Mouse (Mus musculus): ENCODE measurements at regions not wholly inside any gene's neighbourhood (a gene's known extent, or its start where the extent isn't known, plus 50 kb on each side); places are given as distances from the start of the nearest gene placed in this dataset.

DNA sequence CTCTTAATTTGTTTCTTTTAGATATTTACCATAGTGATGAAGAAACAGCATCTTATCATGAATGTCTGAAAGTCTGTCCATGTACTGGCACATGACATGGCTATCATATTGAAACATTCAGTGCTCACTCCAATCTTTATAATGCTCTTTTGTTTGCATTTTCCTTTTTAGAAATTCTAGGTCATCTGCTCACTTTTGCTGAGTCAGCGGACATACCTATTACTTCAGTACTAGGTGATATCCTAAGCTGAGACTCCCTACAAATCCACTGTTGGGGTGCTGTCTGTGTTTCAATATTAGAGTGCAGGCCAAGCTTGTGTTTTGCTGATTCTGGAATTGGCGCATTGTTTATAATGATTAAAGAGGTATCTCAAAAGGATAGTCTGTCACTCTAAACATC, 79.8 kb upstream of the Lhx8 start:
- no peak for TF ChIP-seq CTCF (IDR thresholded peaks at IDR 0.05; ENCODE audit: low read depth)
- H3K4me2 ChIP-seq (replicated peaks; ENCODE audit: low read depth) = no peak overlapping the region
- H3K4me1 ChIP-seq (replicated peaks; ENCODE audit: control insufficient read depth, insufficient read depth, low read length) = no peaks in the 10 kb centered on the region
- no peaks in the 10 kb centered on the region for H3K36me3 ChIP-seq (ENCODE audit: control insufficient read depth, insufficient read depth)
- no peak for ATAC-seq
- H3K4me3 ChIP-seq (ENCODE audit: low read depth, low read length) = no peak overlapping the region
- no peaks in the 10 kb centered on the region for H3K9me3 ChIP-seq (ENCODE audit: control insufficient read depth)
- no peak overlapping the region for H3K27ac ChIP-seq (ENCODE audit: low read depth, low read length)
- 94% methylated on average over 2 of the region's 2 CpGs for WGBS
- H3K9ac ChIP-seq (ENCODE audit: low read depth, low read length) = no peak overlapping the region
- no peaks in the 10 kb centered on the region for H3K27me3 ChIP-seq (replicated peaks; ENCODE audit: control insufficient read depth, insufficient read depth, low read length)

DNA sequence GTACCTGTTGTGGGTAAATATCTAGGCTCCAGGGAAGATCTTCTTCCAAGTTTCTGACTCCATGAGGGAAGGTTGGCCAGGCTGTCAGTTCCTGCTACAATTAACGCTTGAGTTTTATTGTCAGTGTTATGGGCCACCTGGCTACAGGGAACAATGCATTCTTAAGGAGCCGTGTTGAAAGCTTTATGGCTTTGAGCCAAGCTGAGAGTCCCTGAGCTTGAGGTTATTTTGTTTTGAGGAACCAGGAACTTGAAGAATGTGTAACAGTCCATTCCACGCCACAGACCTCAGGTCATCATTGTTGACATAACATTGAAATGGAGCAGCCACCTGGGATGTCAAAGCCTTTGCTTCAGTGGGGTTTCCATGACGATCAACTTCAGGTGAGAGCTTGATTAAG, 71.6 kb upstream of the Lhx8 start:
- Histone ChIP-seq H3K9me3 (ENCODE audit: control insufficient read depth) (no peaks in the 10 kb centered on the region), H3K27me3 (replicated peaks; ENCODE audit: control insufficient read depth, insufficient read depth, low read length) (no peaks in the 10 kb centered on the region), H3K4me1 (replicated peaks; ENCODE audit: control insufficient read depth, insufficient read depth, low read length) (no peaks in the 10 kb centered on the region), H3K4me3 (ENCODE audit: low read depth, low read length) (no peak overlapping the region), H3K4me2 (replicated peaks; ENCODE audit: low read depth) (no peak overlapping the region), H3K9ac (ENCODE audit: low read depth, low read length) (no peak overlapping the region), H3K27ac (ENCODE audit: low read depth, low read length) (no peak overlapping the region), H3K36me3 (ENCODE audit: control insufficient read depth, insufficient read depth) (no peaks in the 10 kb centered on the region)
- ATAC-seq = no peak
- no peak for TF ChIP-seq CTCF (IDR thresholded peaks at IDR 0.05; ENCODE audit: low read depth)
- WGBS = 26% methylated on average over 4 of the region's 4 CpGs

DNA sequence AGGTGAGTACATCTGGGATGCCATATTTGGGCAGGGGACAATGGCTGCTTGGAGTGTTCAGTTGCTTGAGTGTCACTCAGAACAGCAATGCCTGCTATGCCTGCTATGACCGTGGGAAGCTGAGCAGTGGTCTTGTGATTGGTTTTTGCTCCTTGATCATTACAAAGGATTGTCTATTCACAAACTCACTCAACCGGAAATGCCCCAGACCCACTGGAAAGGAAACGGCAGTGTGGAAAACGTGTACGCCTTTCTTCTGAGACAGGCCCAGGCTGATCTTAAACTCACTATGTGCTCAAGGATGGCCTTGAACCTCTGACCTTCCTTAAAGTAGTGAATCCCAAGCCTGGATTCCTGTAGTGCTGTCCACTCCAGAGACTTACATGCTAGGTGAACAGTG, 63.2 kb upstream of the Lhx8 start:
- TF ChIP-seq CTCF (IDR thresholded peaks at IDR 0.05; ENCODE audit: low read depth) = no peak

DNA sequence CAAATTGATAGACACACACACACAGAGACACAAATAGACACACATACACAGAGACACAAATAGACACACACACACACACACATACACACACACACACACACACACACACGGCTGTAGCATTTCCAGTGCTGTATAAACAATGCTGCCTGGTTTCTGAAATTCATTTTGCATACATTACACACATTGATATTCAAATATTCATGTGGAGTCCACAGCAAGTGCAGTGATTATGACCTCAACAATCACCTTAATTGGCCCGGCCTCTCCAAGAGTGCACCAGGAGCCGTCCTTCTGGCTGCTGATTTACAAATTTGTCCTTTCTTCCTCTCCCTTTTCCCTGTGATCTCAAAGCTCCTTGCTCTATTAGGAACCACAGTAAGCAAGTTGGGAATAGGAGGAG, 61.2 kb upstream of the Lhx8 start:
- Histone ChIP-seq H3K4me2 (replicated peaks; ENCODE audit: low read depth) (no peak overlapping the region), H3K27me3 (replicated peaks; ENCODE audit: control insufficient read depth, insufficient read depth, low read length) (no peaks in the 10 kb centered on the region), H3K9ac (ENCODE audit: low read depth, low read length) (no peak overlapping the region), H3K36me3 (ENCODE audit: control insufficient read depth, insufficient read depth) (no peaks in the 10 kb centered on the region), H3K9me3 (ENCODE audit: control insufficient read depth) (no peaks in the 10 kb centered on the region), H3K27ac (ENCODE audit: low read depth, low read length) (no peak overlapping the region), H3K4me3 (ENCODE audit: low read depth, low read length) (no peak overlapping the region), H3K4me1 (replicated peaks; ENCODE audit: control insufficient read depth, insufficient read depth, low read length) (no peaks in the 10 kb centered on the region)
- WGBS = 61% methylated on average over 3 of the region's 3 CpGs
- TF ChIP-seq CTCF (IDR thresholded peaks at IDR 0.05; ENCODE audit: low read depth) = no peak
- ATAC-seq = no peak

More for the DNA sequence above, 63.2 kb upstream of the Lhx8 start:
- 86% methylated on average over 5 of the region's 5 CpGs for WGBS
- no peak overlapping the region for H3K9ac ChIP-seq (ENCODE audit: low read depth, low read length)
- no peaks in the 10 kb centered on the region for H3K27me3 ChIP-seq (replicated peaks; ENCODE audit: control insufficient read depth, insufficient read depth, low read length)
- no peak for ATAC-seq
- H3K4me2 ChIP-seq (replicated peaks; ENCODE audit: low read depth) = no peak overlapping the region
- H3K36me3 ChIP-seq (ENCODE audit: control insufficient read depth, insufficient read depth) = no peaks in the 10 kb centered on the region
- H3K9me3 ChIP-seq (ENCODE audit: control insufficient read depth) = no peaks in the 10 kb centered on the region
- no peak overlapping the region for H3K27ac ChIP-seq (ENCODE audit: low read depth, low read length)
- H3K4me1 ChIP-seq (replicated peaks; ENCODE audit: control insufficient read depth, insufficient read depth, low read length) = no peaks in the 10 kb centered on the region
- no peak overlapping the region for H3K4me3 ChIP-seq (ENCODE audit: low read depth, low read length)

DNA sequence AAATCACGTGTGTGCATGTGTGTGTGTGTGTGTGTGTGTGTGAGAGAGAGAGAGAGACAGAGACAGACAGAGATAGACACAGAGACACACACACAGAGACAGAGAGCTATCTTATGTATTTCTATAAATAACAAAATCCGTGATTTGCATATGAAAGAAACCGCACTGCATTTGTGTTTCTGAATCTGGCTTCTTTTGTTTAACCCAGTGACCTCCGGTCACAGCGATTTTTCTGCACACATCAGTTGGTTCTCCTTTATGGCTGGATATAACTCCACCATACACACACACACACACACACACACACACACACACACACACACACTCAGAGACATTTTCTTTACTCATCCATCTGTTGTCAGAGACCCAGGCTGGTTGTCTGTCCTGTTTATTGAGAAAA, 58.2 kb upstream of the Lhx8 start:
- H3K4me3 ChIP-seq (ENCODE audit: low read depth, low read length) = no peak overlapping the region
- H3K4me1 ChIP-seq (replicated peaks; ENCODE audit: control insufficient read depth, insufficient read depth, low read length) = no peaks in the 10 kb centered on the region
- H3K9ac ChIP-seq (ENCODE audit: low read depth, low read length) = no peak overlapping the region
- H3K9me3 ChIP-seq (ENCODE audit: control insufficient read depth) = no peaks in the 10 kb centered on the region
- no peak overlapping the region for H3K27ac ChIP-seq (ENCODE audit: low read depth, low read length)
- H3K27me3 ChIP-seq (replicated peaks; ENCODE audit: control insufficient read depth, insufficient read depth, low read length) = no peaks in the 10 kb centered on the region
- H3K36me3 ChIP-seq (ENCODE audit: control insufficient read depth, insufficient read depth) = no peaks in the 10 kb centered on the region
- H3K4me2 ChIP-seq (replicated peaks; ENCODE audit: low read depth) = no peak overlapping the region
- no peak for ATAC-seq
- no peak for TF ChIP-seq CTCF (IDR thresholded peaks at IDR 0.05; ENCODE audit: low read depth)
- 84% methylated on average over 5 of the region's 5 CpGs for WGBS

DNA sequence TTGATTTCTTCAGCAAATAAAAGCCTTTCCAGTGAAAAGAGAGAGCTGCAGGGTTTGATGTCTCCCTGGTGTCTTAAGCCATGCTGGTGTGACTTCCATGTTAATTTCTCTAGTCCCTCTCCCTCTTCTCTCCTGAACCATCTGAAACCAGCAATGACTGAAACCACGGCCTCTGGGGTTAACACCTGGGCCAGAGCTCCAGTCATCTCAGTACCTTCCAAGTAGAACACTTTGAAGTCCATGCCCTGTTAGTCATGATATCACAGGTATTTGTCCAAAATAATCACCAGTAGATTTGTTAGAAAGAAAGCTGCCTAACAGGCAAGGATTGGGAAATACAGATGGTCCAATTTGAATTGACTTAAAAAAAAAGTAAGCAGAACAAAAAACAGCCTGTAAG, 56.8 kb upstream of the Lhx8 start:
- Histone ChIP-seq H3K9me3 (ENCODE audit: control insufficient read depth) (no peaks in the 10 kb centered on the region), H3K27me3 (replicated peaks; ENCODE audit: control insufficient read depth, insufficient read depth, low read length) (no peaks in the 10 kb centered on the region), H3K36me3 (ENCODE audit: control insufficient read depth, insufficient read depth) (no peaks in the 10 kb centered on the region), H3K4me1 (replicated peaks; ENCODE audit: control insufficient read depth, insufficient read depth, low read length) (no peaks in the 10 kb centered on the region), H3K4me2 (replicated peaks; ENCODE audit: low read depth) (no peak overlapping the region), H3K4me3 (ENCODE audit: low read depth, low read length) (no peak overlapping the region), H3K9ac (ENCODE audit: low read depth, low read length) (no peak overlapping the region), H3K27ac (ENCODE audit: low read depth, low read length) (no peak overlapping the region)
- ATAC-seq = no peak
- WGBS = 78% methylated on average over 1 of the region's 1 CpGs
- TF ChIP-seq CTCF (IDR thresholded peaks at IDR 0.05; ENCODE audit: low read depth) = no peak

DNA sequence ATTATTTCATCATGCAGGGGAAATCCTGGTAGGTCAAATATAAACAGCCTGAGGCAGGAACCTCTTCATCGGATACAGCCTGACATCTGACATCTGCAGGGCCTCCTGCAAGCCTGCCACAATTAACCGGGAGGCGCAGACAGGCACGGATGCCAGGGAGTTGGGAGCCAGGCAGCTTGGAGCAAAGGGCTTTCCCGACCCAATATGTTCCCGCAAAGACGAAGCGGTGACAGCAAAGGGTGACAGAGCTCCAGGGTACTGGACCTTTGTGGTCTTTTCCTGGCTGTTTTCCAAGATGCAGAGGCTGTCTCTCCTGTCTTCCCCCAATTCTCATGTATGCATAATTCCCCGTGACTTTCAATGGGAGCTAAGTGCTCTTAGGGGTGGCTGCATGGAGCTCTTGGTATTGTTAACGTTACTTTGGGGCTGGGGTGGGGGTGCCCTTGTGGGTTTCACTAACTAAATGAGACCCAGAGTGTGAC, 55.4 kb upstream of the Lhx8 start:
- 39% methylated on average over 10 of the region's 10 CpGs for WGBS
- Histone ChIP-seq H3K27ac (ENCODE audit: low read depth, low read length) (no peak overlapping the region), H3K4me1 (replicated peaks; ENCODE audit: control insufficient read depth, insufficient read depth, low read length) (no peaks in the 10 kb centered on the region), H3K4me2 (replicated peaks; ENCODE audit: low read depth) (no peak overlapping the region), H3K9ac (ENCODE audit: low read depth, low read length) (no peak overlapping the region), H3K9me3 (ENCODE audit: control insufficient read depth) (no peaks in the 10 kb centered on the region), H3K36me3 (ENCODE audit: control insufficient read depth, insufficient read depth) (no peaks in the 10 kb centered on the region), H3K4me3 (ENCODE audit: low read depth, low read length) (no peak overlapping the region), H3K27me3 (replicated peaks; ENCODE audit: control insufficient read depth, insufficient read depth, low read length) (no peaks in the 10 kb centered on the region)
- TF ChIP-seq CTCF (IDR thresholded peaks at IDR 0.05; ENCODE audit: low read depth) = no peak
- ATAC-seq = no peak
